Mouse (Mus musculus) liver, embryonic 14.5 days (tissue): ENCODE measurements around the gene Pdcd2l. TPM values are rescaled to one million over a fixed set of nuclear protein-coding genes. Genes with fewer than 3 reads are reported as not detected.

Source experiments
- ATAC-seq: fragments of 200-750 bp; cut with Nextera tagmentation; 2 replicates; pipeline ENCODE4 v1.8.0; 2017; ENCODE audit warnings: moderate number of reproducible peaks, mild to moderate bottlenecking, moderate library complexity; ENCODE audit not compliant: insufficient read depth
- DNase-seq, 3 experiments: peaks; one replicate each; pipeline ENCODE4 v3.0.0-alpha.2; 2012 to 2013; ENCODE audit warnings: low read depth in 3 of 3, low spot score in 3 of 3
- H3K27ac ChIP-seq: fragments of 300-500 bp; sonication (generic); 2 replicates; pipeline ENCODE4 v1.5.1; 2014; ENCODE audit warnings: moderate library complexity, mild to moderate bottlenecking, control low read depth, inconsistent platforms
- H3K27me3 ChIP-seq: fragments of 300-500 bp; sonication (generic); 2 replicates; pipeline ENCODE4 v1.6.1; 2014; ENCODE audit warnings: mild to moderate bottlenecking, low read length, moderate library complexity; ENCODE audit not compliant: control insufficient read depth, insufficient read depth
- H3K36me3 ChIP-seq: fragments of 300-500 bp; sonication (generic); replicated peaks from 2 replicates; pipeline ENCODE4 v1.6.1; 2014; ENCODE audit warnings: low read depth; ENCODE audit not compliant: control insufficient read depth, insufficient read depth
- H3K4me1 ChIP-seq, 2 experiments: fragments of 200-500 bp in 1 of 2; fragments of 300-500 bp in 1 of 2; sonication (generic) in 1 of 2; replicated peaks; 2 replicates each; pipeline ENCODE4 v1.6.1; 2012 to 2014; ENCODE audit warnings: antibody characterized with exemption in 1 of 2, inconsistent platforms in 1 of 2, low read length in 1 of 2; ENCODE audit not compliant: control insufficient read depth in 2 of 2, insufficient read depth in 2 of 2
- H3K4me2 ChIP-seq: fragments of 300-500 bp; sonication (generic); 2 replicates; pipeline ENCODE4 v1.6.1; 2014; ENCODE audit warnings: low read depth, mild to moderate bottlenecking, control low read depth, moderate library complexity
- H3K4me3 ChIP-seq, 2 experiments: fragments of 200-500 bp in 1 of 2; fragments of 300-500 bp in 1 of 2; sonication (generic) in 1 of 2; 2 replicates each; pipeline ENCODE4 v1.5.1; 2012 to 2014; ENCODE audit warnings: low read depth in 2 of 2, low read length in 2 of 2, mild to moderate bottlenecking in 2 of 2, control low read depth in 1 of 2, inconsistent platforms in 1 of 2, moderate library complexity in 1 of 2; ENCODE audit not compliant: insufficient read depth in 1 of 2
- H3K9ac ChIP-seq: fragments of 300-500 bp; sonication (generic); replicated peaks from 2 replicates; pipeline ENCODE4 v1.6.1; 2014; ENCODE audit warnings: mild to moderate bottlenecking, control low read depth, moderate library complexity
- H3K9me3 ChIP-seq: fragments of 300-500 bp; sonication (generic); 2 replicates; pipeline ENCODE4 v1.6.1; 2016; ENCODE audit warnings: low read length, mixed read lengths; ENCODE audit not compliant: control insufficient read depth
- CTCF ChIP-seq: IDR thresholded peaks from 2 replicates; pipeline ENCODE4 v1.5.1; 2016; ENCODE audit warnings: antibody characterized with exemption, low read depth, control low read depth
- EP300 ChIP-seq: IDR thresholded peaks from 2 replicates; pipeline ENCODE4 v1.6.1; 2016; ENCODE audit warnings: antibody characterized with exemption, low read depth
- WGBS: fragments of 180-500 bp; shearing (Covaris S2); extraction: QIAGEN DNeasy Blood & Tissue Kit; methylation state at CpG from one replicate; pipeline ENCODE4 v1.1.7; 2014; ENCODE audit not compliant: insufficient replicate concordance; 5-methylcytosine and 5-hydroxymethylcytosine counted together
- polyA plus RNA-seq, 2 experiments: library from polyadenylated mRNA; depleted of rRNA in 1 of 2; stranded (reverse) in 1 of 2; unstranded in 1 of 2; fragments of >200 nt; fragmentation: Nextera tagmentation in 1 of 2; extraction: Ambion mirVana in 1 of 2; gene quantifications; 2 replicates each; pipeline versions ENCODE4 v1.2.1 to v1.2.3; 2012 to 2014

The Pdcd2l gene
- polyA plus RNA-seq, 2 experiments: 14.1 to 20.4 TPM

DNA sequence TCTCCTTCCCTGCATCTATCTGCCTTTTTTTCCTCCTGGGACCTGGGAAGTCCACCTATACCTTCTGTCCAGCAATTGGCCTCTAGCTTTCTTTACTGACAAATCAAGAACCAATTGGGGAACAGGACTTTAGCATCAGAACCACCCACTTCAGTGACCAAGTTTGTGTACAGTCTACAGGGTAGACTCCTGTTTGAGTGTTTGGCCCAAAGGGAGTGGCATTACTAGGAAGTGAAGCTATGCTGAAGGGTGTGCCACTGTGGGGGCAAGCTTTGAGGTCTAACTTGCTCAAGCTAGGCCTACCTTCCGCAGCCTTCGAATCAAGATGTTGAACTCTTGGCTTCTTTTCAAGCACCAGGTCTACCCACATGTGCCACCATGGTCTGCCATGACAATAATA, 4.4 kb upstream of the Pdcd2l start:
- H3K9me3 ChIP-seq: no peaks in the 10 kb centered on the region
- peaks cover 0 to under 1% of the 10 kb centered on the region in 2 experiments; a peak in 1 of 4 replicates for H3K4me1 ChIP-seq
- ATAC-seq (no peak), DNase-seq (no peak)
- WGBS: 76% methylated on average over 2 of the region's 2 CpGs
- no peak overlapping the region for H3K27ac ChIP-seq
- TF ChIP-seq CTCF: no peak
- no peak for TF ChIP-seq EP300
- H3K36me3 ChIP-seq: peaks cover 18% of the 10 kb centered on the region
- no peak overlapping the region for H3K4me2 ChIP-seq
- no peak overlapping the region for H3K9ac ChIP-seq
- no peak overlapping the region for H3K4me3 ChIP-seq
- no peaks in the 10 kb centered on the region for H3K27me3 ChIP-seq

- H3K4me1 ChIP-seq: peaks cover 4% of the 10 kb centered on the region in 2 experiments; a peak in 3 of 4 replicates
- no peaks in the 10 kb centered on the region for H3K27me3 ChIP-seq
- no peak overlapping the region for H3K4me2 ChIP-seq
- peak; percentile 50 to 63 (median 60) for DNase-seq
- peak; percentile 79 for TF ChIP-seq CTCF
- TF ChIP-seq EP300: no peak
- H3K9me3 ChIP-seq: no peaks in the 10 kb centered on the region
- no peak for ATAC-seq
- H3K9ac ChIP-seq: no peak overlapping the region
- peaks cover 7% of the 10 kb centered on the region for H3K36me3 ChIP-seq
- 31% methylated on average over 3 of the region's 3 CpGs for WGBS
- no peak overlapping the region for H3K27ac ChIP-seq
- H3K4me3 ChIP-seq: no peak overlapping the region
Measured at GRCm38 (mm10) chr7:34198346-34198745, 1.9 kb upstream of the Pdcd2l start.

GRCm38 (mm10) chr7:34195632-34196031, 829 bp downstream of the Pdcd2l start:
- H3K9ac ChIP-seq: peak overlapping the region; percentile 79
- ATAC-seq (peak; percentile 45; the same call in 1 of the 2 replicates), DNase-seq (peak in 1 of 3 experiments; percentile 24)
- 36% methylated on average over 3 of the region's 3 CpGs for WGBS
- peak overlapping the region; percentile 64 to 73 for H3K4me3 ChIP-seq
- no peaks in the 10 kb centered on the region for H3K9me3 ChIP-seq
- no peaks in the 10 kb centered on the region for H3K27me3 ChIP-seq
- peaks cover 4% of the 10 kb centered on the region; the same call in 1 of the 2 replicates for H3K36me3 ChIP-seq
- H3K27ac ChIP-seq: peak overlapping the region; percentile 46
- peak; percentile 57 for TF ChIP-seq CTCF
- no peak for TF ChIP-seq EP300
- H3K4me2 ChIP-seq: peak overlapping the region; percentile 79
- peaks cover 4% of the 10 kb centered on the region in 2 experiments; a peak in 3 of 4 replicates for H3K4me1 ChIP-seq

DNA sequence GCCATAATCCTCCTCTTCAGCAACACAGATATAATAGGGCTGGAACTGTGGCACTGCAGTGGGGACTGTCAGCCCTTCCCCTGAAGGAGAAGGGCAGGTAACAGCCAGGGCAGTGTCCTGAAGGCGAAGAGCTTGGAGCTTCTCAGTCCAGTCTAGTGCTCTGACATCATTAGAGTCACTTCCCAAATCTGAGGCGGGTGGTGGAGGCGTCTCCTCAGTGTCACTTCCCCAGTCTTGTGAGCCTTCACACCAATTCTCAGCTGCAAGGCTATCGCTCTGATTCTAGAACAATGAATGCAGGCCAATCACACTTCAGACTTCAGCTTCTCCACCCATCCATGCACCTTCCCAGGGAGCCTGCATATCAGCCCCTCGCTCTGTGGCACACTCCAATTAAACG, 3.6 kb downstream of the Pdcd2l start:
- no peak overlapping the region for H3K4me2 ChIP-seq
- H3K27ac ChIP-seq: no peak overlapping the region
- H3K27me3 ChIP-seq: no peaks in the 10 kb centered on the region
- no peak for ATAC-seq
- H3K4me3 ChIP-seq: no peak overlapping the region
- DNase-seq: no peak
- H3K4me1 ChIP-seq: peaks cover 4% of the 10 kb centered on the region in 2 experiments; a peak in 3 of 4 replicates
- no peak for TF ChIP-seq CTCF
- TF ChIP-seq EP300: no peak
- H3K36me3 ChIP-seq: peaks cover 13% of the 10 kb centered on the region
- 70% methylated on average over 6 of the region's 6 CpGs for WGBS
- H3K9me3 ChIP-seq: no peaks in the 10 kb centered on the region
- H3K9ac ChIP-seq: no peak overlapping the region

DNA sequence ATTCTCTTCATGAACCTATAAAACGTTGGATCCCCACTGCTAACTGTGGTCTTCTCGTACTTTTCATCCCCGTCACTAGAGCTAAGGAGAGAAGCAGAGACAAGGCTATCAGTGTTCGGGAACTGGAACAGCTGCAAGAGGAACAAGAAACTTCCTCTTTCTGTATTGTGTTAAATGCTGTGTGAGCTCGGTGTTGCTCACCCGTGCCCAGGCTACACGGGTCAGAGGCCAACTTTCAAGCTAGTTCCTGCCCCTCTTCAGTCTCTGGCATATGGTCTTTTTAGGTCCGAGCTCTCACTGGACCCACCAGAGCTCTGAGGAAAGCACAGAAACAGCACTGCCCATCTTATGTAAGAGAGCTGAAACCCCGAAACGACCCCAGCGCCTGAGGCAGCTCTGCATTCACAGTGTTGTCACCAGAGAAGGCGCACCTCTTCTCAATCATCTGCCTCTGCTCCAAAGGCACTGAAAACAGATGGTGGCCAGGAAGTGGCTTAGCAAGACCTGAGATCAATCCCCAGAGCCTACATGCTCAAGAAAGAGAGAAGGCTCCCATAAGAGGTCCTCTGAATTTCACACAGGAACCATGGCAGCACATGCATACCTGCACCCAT, 7.0 kb downstream of the Pdcd2l start:
- peaks cover 22% of the 10 kb centered on the region for H3K36me3 ChIP-seq
- WGBS: 46% methylated on average over 12 of the region's 12 CpGs
- ATAC-seq: no peak
- no peaks in the 10 kb centered on the region for H3K9me3 ChIP-seq
- no peak overlapping the region for H3K27ac ChIP-seq
- no peak for DNase-seq
- H3K4me2 ChIP-seq: no peak overlapping the region
- no peak for TF ChIP-seq CTCF
- no peak for TF ChIP-seq EP300
- H3K9ac ChIP-seq: no peak overlapping the region
- no peaks in the 10 kb centered on the region for H3K4me1 ChIP-seq
- H3K27me3 ChIP-seq: no peaks in the 10 kb centered on the region
- no peak overlapping the region for H3K4me3 ChIP-seq
